Mouse (Mus musculus) hindbrain, embryonic 10.5 days (tissue): Measurements from ENCODE around the gene Srcin1. TPM values are rescaled to one million over a fixed set of nuclear protein-coding genes. Genes with fewer than 3 reads are reported as not detected.

Experiments used
- DNase-seq: peaks from one replicate; pipeline ENCODE4 v3.0.0-alpha.2; 2017; ENCODE audit warnings: low spot score
- H3K27ac ChIP-seq: fragments of 300-500 bp; sonication (generic); 2 replicates; pipeline ENCODE4 v1.5.1; 2016; ENCODE audit warnings: mild to moderate bottlenecking, moderate library complexity
- H3K27me3 ChIP-seq: fragments of 300-500 bp; sonication (generic); 2 replicates; pipeline ENCODE4 v1.6.1; 2016; ENCODE audit warnings: mild to moderate bottlenecking; ENCODE audit not compliant: poor library complexity, insufficient read depth, severe bottlenecking
- H3K36me3 ChIP-seq: fragments of 300-500 bp; sonication (generic); 2 replicates; pipeline ENCODE4 v1.6.1; 2016; ENCODE audit warnings: mild to moderate bottlenecking, moderate library complexity
- H3K4me1 ChIP-seq: fragments of 300-500 bp; sonication (generic); replicated peaks from 2 replicates; pipeline ENCODE4 v1.6.1; 2016; ENCODE audit warnings: mild to moderate bottlenecking
- H3K4me3 ChIP-seq: fragments of 300-500 bp; sonication (generic); 2 replicates; pipeline ENCODE4 v1.5.1; 2016; ENCODE audit warnings: mild to moderate bottlenecking, moderate library complexity
- H3K9me3 ChIP-seq: fragments of 300-500 bp; sonication (generic); 2 replicates; pipeline ENCODE4 v1.6.1; 2016; ENCODE audit warnings: mild to moderate bottlenecking, moderate library complexity
- WGBS: fragments of 180-500 bp; shearing (Covaris S2); methylation state at CpG from one replicate; pipeline ENCODE4 v1.1.7; 2016; 5-methylcytosine and 5-hydroxymethylcytosine counted together
- polyA plus RNA-seq: library from polyadenylated mRNA; unstranded; fragments of >200 nt; fragmentation: Nextera tagmentation; extraction: Ambion mirVana; gene quantifications from 2 replicates; pipeline ENCODE4 v1.2.1, GENCODE M21; 2016

The Srcin1 gene
- polyA plus RNA-seq, 1 experiment from 2014 or later = 1.8 TPM

DNA sequence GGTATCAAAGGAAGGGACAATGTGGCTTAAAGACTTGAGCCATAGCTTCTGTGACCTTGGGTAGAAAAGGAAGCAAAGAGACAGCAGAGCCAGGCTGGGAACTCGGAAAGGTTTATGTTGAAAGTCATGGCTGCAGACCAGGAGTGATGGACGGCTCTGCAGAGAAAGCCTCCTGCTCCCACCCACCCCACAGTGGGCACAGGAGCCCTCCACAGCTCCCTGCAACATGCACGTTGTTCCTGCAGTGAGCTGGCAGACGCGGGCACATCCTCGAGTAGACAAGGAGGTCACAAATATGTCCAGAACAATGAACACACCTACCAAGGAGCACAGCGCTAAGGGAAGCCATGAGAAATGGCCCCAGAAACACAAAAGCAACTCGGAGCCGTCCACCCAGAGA, 32.1 kb downstream of the Srcin1 start:
- WGBS = 82% methylated on average over 9 of the region's 9 CpGs
- DNase-seq = no peak
- peaks cover 4% of the 10 kb centered on the region; the same call in 1 of the 2 replicates for H3K36me3 ChIP-seq
- H3K27me3 ChIP-seq = peaks cover 97% of the 10 kb centered on the region
- no peak overlapping the region for H3K27ac ChIP-seq
- no peaks in the 10 kb centered on the region for H3K9me3 ChIP-seq
- H3K4me1 ChIP-seq = peaks cover 79% of the 10 kb centered on the region
- no peak overlapping the region for H3K4me3 ChIP-seq

DNA sequence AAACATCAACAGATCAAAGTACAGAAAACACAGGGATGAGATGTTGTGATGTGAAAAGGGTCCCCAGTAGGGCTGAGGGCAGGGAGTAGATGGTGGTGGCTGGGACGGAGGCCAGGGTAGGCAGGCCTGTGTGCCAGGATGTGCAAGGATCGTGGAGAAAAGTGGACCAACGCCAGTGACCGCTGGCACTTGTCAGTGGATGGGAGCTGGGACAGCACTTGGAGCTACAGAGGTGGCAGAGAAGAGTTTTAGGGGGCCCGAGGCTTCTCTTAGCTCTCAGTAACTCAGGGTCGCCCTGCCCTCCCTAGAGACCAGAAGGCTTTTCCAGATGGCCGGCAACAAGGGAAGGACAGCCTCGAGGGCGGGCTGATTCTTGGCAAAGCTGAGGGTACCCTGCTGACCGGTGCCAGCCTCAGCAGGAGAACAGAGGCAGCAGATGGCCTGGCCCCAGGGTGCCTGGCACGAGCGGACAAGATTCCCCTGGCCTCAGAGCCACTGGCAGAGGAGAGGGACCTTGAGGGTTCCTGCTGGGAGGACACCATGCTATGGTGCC, 32.7 kb downstream of the Srcin1 start:
- Histone ChIP-seq H3K9me3 (no peaks in the 10 kb centered on the region), H3K27me3 (peaks cover 97% of the 10 kb centered on the region), H3K27ac (0 out of 2 replicates have a peak overlapping the region, but pooled peaks have one; percentile 29), H3K4me3 (no peak overlapping the region), H3K36me3 (peaks cover 4% of the 10 kb centered on the region; the same call in 1 of the 2 replicates), H3K4me1 (peaks cover 74% of the 10 kb centered on the region)
- WGBS = 50% methylated on average over 12 of the region's 12 CpGs
- no peak for DNase-seq

GRCm38 (mm10) chr11:97542171-97543150, 33.5 kb downstream of the Srcin1 start:
- Histone ChIP-seq H3K4me3 (no peak overlapping the region), H3K9me3 (no peaks in the 10 kb centered on the region), H3K27me3 (peaks cover 97% of the 10 kb centered on the region), H3K27ac (0 out of 2 replicates have a peak overlapping the region, but pooled peaks have one; percentile 30), H3K36me3 (peaks cover 4% of the 10 kb centered on the region; the same call in 1 of the 2 replicates), H3K4me1 (peaks cover 71% of the 10 kb centered on the region)
- DNase-seq = no peak
- WGBS = 75% methylated on average over 22 of the region's 22 CpGs

DNA sequence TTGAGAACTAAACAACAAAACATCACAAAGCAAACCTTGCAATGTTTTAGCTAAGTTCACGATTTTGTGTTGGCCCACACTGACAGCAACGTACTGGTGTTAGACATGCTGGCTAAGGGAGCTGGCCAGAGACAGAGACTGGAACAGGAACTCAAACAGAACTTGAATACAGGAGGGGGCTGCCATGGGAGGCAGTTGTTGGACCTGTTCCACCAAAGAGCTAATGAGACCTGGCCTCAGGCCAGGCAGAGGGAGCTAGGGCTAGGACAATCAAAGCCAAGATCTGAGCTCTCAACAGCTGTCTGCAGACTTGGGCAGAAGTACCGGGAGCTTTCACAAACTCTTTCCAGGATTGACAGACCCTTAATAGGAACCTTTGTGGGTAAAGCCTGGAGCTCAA, 35.4 kb downstream of the Srcin1 start:
- H3K27me3 ChIP-seq = peaks cover 97% of the 10 kb centered on the region
- peaks cover 69% of the 10 kb centered on the region for H3K4me1 ChIP-seq
- peaks cover 4% of the 10 kb centered on the region; the same call in 1 of the 2 replicates for H3K36me3 ChIP-seq
- no peaks in the 10 kb centered on the region for H3K9me3 ChIP-seq
- DNase-seq = no peak
- no peak overlapping the region for H3K4me3 ChIP-seq
- 70% methylated on average over 3 of the region's 3 CpGs for WGBS
- no peak overlapping the region for H3K27ac ChIP-seq

DNA sequence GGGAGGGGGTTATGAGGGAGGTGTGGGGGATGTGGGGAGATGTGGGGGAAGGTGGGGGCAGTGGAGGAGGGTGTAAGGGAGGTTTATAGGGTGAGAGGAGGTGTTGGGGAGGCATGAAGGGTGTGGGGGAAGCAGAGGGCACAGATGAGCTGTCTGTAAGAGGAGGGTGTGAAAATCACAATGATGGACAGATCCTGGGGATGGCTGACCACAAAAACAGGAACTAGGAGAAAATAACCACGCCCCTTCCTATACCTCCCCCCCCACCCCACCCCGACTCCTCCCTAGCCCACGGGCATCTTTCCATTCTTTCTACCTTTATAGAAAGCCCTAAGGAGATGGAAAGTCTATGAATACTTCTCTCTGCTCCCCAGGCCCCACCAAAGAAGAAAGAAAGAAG, 35.9 kb downstream of the Srcin1 start:
- Histone ChIP-seq H3K4me1 (peaks cover 69% of the 10 kb centered on the region), H3K27me3 (peaks cover 97% of the 10 kb centered on the region), H3K27ac (no peak overlapping the region), H3K9me3 (no peaks in the 10 kb centered on the region), H3K36me3 (peaks cover 4% of the 10 kb centered on the region; the same call in 1 of the 2 replicates), H3K4me3 (no peak overlapping the region)
- no peak for DNase-seq
- 66% methylated on average over 3 of the region's 3 CpGs for WGBS

GRCm38 (mm10) chr11:97539622-97540021, 36.4 kb downstream of the Srcin1 start:
- Histone ChIP-seq H3K4me1 (peaks cover 73% of the 10 kb centered on the region), H3K27me3 (peaks cover 97% of the 10 kb centered on the region), H3K9me3 (no peaks in the 10 kb centered on the region), H3K36me3 (peaks cover 4% of the 10 kb centered on the region; the same call in 1 of the 2 replicates), H3K27ac (no peak overlapping the region), H3K4me3 (no peak overlapping the region)
- WGBS = 52% methylated on average over 5 of the region's 5 CpGs
- DNase-seq = no peak

GRCm38 (mm10) chr11:97537580-97538089, 38.4 kb downstream of the Srcin1 start:
- peak overlapping the region; percentile 57 for H3K4me3 ChIP-seq
- 19% methylated on average over 12 of the region's 12 CpGs for WGBS
- H3K27me3 ChIP-seq = peaks cover 97% of the 10 kb centered on the region
- DNase-seq = no peak
- peaks cover 8% of the 10 kb centered on the region; the same call in 1 of the 2 replicates for H3K36me3 ChIP-seq
- H3K4me1 ChIP-seq = peaks cover 78% of the 10 kb centered on the region
- H3K27ac ChIP-seq = peak overlapping the region; percentile 60; the same call in 1 of the 2 replicates
- no peaks in the 10 kb centered on the region for H3K9me3 ChIP-seq

DNA sequence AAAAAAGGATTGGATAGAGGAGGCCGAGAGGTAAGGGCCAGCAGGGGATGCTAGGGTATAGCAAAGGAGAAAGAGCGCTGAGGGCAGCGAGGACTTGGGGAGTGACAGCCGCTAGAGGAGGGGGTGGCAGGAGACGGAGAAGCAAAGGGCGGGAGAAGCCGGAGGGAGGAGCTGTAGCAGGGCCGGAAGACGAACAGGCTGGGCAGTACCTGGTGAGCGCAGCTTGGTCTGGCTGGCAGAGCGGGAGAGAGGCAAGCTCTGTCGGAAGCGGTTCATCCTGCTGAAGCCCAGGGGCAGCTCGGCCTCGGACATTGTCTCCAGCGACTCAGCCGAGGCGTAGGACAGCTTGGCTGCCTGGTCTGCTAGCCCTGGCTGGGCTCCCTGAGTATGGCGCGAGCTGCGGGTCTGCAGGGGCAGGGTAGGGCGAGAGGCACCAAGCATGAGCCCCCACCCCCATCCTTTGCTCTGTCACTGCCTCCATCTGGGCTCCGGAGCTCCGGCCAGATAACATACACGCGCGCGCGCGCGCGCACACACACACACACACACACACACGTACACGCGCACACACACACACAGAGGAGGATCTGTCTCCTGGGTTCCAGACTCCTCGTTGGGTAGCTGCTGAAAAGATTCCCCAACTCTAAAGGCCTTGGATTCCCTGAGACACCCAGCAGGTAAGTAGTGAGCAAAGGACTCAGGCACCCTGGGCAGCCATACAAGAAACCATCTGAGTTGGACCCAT, 39.0 kb downstream of the Srcin1 start:
- WGBS = 2% methylated on average over 36 of the region's 36 CpGs
- H3K4me1 ChIP-seq = peaks cover 78% of the 10 kb centered on the region
- H3K27ac ChIP-seq = peak overlapping the region; percentile 60
- H3K36me3 ChIP-seq = 0 out of 2 replicates have a peak, but pooled peaks cover 5% of the 10 kb centered on the region
- H3K27me3 ChIP-seq = peaks cover 97% of the 10 kb centered on the region
- peak; percentile 70 for DNase-seq
- no peaks in the 10 kb centered on the region for H3K9me3 ChIP-seq
- peak overlapping the region; percentile 57 for H3K4me3 ChIP-seq

DNA sequence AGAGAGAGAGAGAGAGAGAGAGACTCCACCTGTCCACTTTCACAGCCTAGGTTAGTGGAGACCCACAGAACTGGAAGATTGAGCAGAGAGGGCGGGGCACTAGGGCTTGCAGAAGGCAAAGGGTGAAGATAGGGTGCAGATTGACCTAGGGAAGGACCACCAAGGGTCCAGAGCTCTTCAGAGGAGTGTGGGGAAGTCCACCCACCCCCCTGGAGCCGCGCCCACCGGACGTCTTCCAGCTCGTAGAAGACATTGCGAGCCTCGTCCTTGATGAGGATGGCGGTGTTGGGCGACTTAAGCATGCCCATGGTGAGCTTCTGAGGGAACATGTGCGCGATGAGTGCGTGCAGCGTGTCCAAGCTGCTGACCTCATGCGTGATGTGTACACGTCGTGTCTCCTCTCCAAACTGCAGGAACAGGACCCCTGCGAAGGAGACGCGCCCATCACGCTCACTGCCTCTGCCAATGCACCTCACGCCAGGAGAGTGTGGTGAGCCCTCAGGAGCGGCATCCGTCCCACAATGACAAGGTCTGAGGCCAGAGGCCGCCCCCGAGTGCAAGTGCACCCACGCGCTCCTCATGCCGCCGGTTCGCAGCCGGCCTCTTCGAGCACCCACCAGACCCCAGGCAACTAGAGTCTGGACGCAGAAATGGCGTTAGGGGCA, 39.8 kb downstream of the Srcin1 start:
- Histone ChIP-seq H3K36me3 (0 out of 2 replicates have a peak, but pooled peaks cover 5% of the 10 kb centered on the region), H3K4me1 (peaks cover 84% of the 10 kb centered on the region), H3K4me3 (peak overlapping the region; percentile 57), H3K9me3 (no peaks in the 10 kb centered on the region), H3K27me3 (peaks cover 96% of the 10 kb centered on the region), H3K27ac (no peak overlapping the region)
- DNase-seq = no peak
- 11% methylated on average over 35 of the region's 35 CpGs for WGBS

DNA sequence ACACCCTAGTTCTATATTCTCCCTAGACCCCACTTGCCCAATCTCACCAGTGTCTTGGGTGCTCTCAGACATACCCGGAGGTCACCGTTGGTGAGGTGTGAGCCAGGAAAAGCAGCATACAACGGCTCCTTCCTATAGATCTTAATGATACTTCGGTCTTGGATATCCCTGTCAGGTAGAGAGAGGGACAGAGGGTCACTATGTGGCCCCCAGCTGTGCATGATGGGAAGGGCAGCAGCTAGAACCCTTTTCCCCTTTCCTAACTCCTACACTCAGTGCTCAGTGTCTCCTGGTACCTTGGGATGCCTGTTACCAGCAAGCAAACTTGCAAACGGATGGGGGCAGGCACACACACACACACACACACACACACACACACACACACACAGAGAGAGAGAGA, 40.3 kb downstream of the Srcin1 start:
- H3K36me3 ChIP-seq = 0 out of 2 replicates have a peak, but pooled peaks cover 5% of the 10 kb centered on the region
- no peak overlapping the region for H3K27ac ChIP-seq
- no peaks in the 10 kb centered on the region for H3K9me3 ChIP-seq
- no peak overlapping the region; the same call in 1 of the 2 replicates for H3K4me3 ChIP-seq
- WGBS = 43% methylated on average over 5 of the region's 5 CpGs
- peaks cover 97% of the 10 kb centered on the region for H3K27me3 ChIP-seq
- DNase-seq = no peak
- H3K4me1 ChIP-seq = peaks cover 80% of the 10 kb centered on the region

- peaks cover 98% of the 10 kb centered on the region for H3K27me3 ChIP-seq
- peak overlapping the region; percentile 41 for H3K4me3 ChIP-seq
- H3K27ac ChIP-seq = no peak overlapping the region
- H3K4me1 ChIP-seq = peaks cover 76% of the 10 kb centered on the region
- WGBS = 19% methylated on average over 5 of the region's 5 CpGs
- 0 out of 2 replicates have a peak, but pooled peaks cover 5% of the 10 kb centered on the region for H3K36me3 ChIP-seq
- H3K9me3 ChIP-seq = no peaks in the 10 kb centered on the region
- DNase-seq = no peak
These were observed 40.7 kb downstream of the Srcin1 start for GRCm38 (mm10) chr11:97535308-97535630.
